Mouse (Mus musculus): ENCODE measurements around the gene Sobp. TPM values are rescaled to one million over a fixed set of nuclear protein-coding genes. Genes with fewer than 3 reads are reported as not detected.

Sobp gene
- total RNA-seq, 2 experiments from 2014 or later: 14.3 to 15.5 TPM

DNA sequence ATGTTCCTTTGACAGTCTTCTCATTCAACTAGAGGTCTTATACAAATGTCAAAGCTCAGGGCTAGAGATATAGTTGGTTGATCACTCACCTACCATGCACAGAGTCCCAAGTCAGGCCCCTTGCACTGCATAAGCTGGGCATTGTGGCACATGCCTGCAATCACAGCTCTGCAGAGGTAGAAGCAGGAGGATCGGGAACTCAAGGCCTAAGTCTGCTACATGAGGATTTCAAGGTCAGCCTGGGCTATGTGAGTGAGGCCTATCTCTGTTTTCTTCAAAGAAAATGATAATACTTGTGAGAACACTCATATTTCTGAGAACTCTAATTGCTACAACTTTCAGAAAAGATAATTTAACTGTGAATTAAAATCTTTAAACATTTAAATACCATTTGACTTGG lies 8.2 kb downstream of the Sobp start:
- intact Hi-C loops (cut with DNase I): loop anchor here (10.0 kb wide), 1 partner anchor 121 kb away; no protein-coding TSS in a partner anchor
- no peak for DNase-seq (ENCODE audit: low spot score)

GRCm38 (mm10) chr10:43164406-43164805 lies 9.9 kb downstream of the Sobp start:
- intact Hi-C loops (cut with DNase I): loop anchor here (10.0 kb wide), 1 partner anchor 120 kb away; no protein-coding TSS in a partner anchor
- DNase-seq (ENCODE audit: low spot score): no peak

DNA sequence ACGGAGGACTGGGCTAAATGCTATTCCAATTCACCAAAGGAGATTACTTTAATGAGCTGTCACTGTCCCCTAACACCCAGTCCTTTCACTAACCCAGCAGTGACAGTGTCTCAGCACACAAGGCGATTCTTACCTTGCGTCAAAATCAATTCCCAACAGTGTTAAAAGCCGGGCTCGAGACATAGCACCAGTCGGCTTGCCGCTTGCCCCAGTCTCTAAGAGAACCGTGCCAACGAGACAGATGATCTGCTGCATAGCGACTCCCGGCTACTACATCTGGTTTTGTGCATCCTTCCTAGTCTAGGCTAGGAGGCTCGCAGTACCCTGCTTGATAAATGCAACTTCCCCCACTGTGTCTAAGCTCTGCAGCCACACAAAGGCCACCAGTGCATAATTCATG lies 12.0 kb downstream of the Sobp start:
- intact Hi-C loops (cut with DNase I): loop anchor here (10.0 kb wide), 1 partner anchor 118 kb away; no protein-coding TSS in a partner anchor
- DNase-seq (ENCODE audit: low spot score): no peak

GRCm38 (mm10) chr10:43159333-43159732 lies 15.0 kb downstream of the Sobp start:
- DNase-seq (ENCODE audit: low spot score): no peak

GRCm38 (mm10) chr10:43158917-43159316 lies 15.4 kb downstream of the Sobp start:
- no peak for DNase-seq (ENCODE audit: low spot score)
- intact Hi-C loops (cut with DNase I): no loop called here

More at GRCm38 (mm10) chr10:43159333-43159732, 15.0 kb downstream of the Sobp start:
- intact Hi-C loops (cut with DNase I): no loop called here

DNA sequence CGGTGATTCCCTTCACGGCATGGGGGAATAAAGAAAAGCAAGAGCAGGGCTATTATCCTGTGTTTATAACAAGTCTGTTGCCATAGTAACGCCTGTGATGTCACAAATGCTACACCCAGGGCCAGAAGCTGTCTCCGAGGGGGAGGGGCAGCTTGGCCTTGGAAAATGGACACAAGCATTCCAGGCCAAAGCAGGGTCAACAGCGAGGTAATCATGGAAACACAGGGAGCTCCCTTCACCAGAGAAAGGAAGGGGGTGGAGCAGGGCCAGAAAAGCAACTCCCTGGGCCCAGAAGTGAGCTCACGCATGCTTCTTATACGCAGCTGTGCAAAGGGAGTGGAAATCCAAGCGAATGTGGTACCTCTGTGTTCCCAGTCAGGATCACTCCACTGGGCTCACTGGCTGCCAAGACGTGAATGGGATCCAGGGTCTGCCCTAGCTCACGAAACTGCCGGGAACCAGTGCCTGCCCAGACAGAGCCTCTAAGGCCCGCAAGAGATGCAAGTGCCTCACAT lies 19.2 kb downstream of the Sobp start:
- intact Hi-C loops (cut with DNase I): no loop called here
- peak; percentile 78 for DNase-seq (ENCODE audit: low spot score)

DNA sequence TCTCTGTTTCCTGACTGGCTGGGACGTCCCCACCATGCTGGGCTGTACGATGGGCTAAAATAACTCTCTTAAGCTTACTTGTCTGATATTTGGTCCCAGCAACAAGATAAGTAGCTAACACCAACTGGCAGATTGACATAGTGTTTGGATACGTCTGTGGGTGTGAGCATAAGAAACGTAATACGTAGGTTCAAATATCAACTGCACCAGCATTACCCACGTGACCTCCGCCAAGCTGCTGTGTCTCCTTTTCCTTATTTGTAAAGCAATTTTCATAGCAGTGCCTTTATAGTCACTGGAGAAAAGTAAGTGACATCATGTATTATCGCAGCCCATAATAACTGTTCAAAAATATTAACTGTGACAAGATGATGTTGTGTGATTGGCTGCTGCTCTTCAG lies 21.7 kb downstream of the Sobp start:
- no peak for DNase-seq (ENCODE audit: low spot score)
- intact Hi-C loops (cut with DNase I): no loop called here

- intact Hi-C loops (cut with DNase I): no loop called here
- no peak for DNase-seq (ENCODE audit: low spot score)
Measured at GRCm38 (mm10) chr10:43148456-43148855, 25.9 kb downstream of the Sobp start.

DNA sequence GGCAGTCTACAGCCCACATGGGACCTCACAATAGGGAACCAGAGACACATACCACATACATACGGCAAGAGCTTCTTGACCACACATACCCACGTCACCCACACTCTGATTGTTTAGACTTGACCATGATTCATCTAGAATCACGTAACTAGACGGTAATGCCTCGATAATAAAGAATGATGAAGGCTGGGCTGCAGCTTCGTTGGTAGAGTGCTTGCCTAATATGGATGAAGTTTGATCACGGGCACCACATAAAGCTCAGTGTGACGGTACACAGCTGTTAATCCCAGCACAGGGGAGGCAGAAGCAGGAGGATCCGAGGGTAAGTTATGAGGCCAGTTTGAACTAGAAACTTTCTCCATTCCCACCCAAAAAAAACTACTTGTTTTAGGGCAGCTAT lies 31.2 kb downstream of the Sobp start:
- intact Hi-C loops (cut with DNase I): no loop called here
- no peak for DNase-seq (ENCODE audit: low spot score)

DNA sequence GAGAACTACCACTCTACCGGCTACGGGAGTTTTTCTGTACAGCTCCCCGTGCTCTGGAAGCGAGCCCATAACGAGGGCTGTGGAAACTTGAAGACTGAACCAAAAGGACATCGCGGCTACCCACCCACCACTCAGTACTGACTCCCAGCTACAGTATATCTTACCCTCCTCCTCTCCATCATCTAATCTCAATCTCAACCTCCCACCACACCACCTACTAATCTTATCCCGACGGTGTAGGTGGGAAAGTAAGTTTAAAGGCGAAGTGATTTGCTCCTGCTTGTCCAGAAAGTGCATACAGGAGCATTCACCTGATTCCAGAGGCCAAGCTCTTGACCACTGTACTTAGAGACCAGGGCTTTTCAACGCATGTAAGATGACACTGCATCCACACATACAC lies 40.3 kb downstream of the Sobp start:
- intact Hi-C loops (cut with DNase I): no loop called here
- no peak for DNase-seq (ENCODE audit: low spot score)

GRCm38 (mm10) chr10:43128750-43129149 lies 45.6 kb downstream of the Sobp start:
- intact Hi-C loops (cut with DNase I): no loop called here
- DNase-seq (ENCODE audit: low spot score): no peak

- DNase-seq (ENCODE audit: low spot score): no peak
- intact Hi-C loops (cut with DNase I): no loop called here
Measured at GRCm38 (mm10) chr10:43124561-43124960, 49.8 kb downstream of the Sobp start.

GRCm38 (mm10) chr10:43124156-43124555 lies 50.2 kb downstream of the Sobp start:
- no peak for DNase-seq (ENCODE audit: low spot score)
- intact Hi-C loops (cut with DNase I): no loop called here

DNA sequence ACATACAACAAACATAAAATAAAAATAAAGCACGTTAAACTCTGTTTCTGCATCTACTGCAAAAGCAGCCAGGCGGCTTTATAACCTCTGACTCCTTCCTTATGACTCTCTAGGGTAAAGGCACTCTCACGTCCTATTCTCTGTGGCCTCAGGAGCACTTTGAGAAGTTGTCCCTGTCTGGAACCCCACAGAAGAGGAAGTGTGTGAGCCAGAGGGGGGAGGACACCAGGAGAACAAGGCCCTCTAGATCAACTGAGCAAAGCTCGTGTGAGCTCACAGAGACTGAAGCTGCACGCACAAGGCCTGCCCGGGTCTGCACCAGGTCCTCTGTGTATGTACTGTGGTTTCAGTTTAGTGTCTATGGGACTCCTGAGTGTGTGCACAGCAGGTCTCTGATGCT lies 50.9 kb downstream of the Sobp start:
- no peak for DNase-seq (ENCODE audit: low spot score)
- intact Hi-C loops (cut with DNase I): no loop called here

DNA sequence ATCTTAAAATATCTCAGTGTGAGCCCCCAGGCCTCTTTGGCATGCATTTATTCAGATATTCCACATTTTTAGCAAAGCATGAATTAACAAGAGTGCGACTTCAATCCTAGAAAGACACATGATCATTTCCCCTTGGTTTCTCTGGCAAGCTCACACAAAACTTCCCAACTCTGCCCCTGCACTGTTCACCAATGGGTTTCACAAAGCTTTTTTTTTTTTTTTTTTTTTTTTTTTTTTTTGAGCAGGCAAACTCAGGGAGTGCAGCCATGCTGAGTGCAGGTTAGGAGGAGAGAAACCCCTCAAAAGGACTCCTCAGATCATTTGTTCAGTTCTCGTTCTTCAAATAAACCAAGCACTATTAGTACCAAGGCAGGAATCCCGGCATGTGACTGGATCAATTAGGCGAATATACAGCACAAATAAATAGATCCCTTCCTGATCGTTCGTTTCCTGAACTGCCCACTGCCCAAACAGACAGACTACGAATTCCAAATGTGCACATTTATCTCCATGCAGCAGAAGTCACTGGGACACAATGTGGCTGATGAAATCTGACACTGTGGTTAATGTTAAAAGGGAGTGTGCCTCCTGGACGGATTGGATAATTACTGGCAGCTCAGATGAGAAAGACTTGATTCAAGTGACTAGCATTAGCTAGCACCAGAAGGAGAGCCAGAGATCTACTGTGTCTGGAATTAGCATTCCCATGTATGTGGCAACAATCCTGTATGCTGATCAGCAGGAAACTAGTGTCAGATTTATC lies 53.5 kb downstream of the Sobp start:
- DNase-seq (ENCODE audit: low spot score): no peak
- intact Hi-C loops (cut with DNase I): no loop called here

DNA sequence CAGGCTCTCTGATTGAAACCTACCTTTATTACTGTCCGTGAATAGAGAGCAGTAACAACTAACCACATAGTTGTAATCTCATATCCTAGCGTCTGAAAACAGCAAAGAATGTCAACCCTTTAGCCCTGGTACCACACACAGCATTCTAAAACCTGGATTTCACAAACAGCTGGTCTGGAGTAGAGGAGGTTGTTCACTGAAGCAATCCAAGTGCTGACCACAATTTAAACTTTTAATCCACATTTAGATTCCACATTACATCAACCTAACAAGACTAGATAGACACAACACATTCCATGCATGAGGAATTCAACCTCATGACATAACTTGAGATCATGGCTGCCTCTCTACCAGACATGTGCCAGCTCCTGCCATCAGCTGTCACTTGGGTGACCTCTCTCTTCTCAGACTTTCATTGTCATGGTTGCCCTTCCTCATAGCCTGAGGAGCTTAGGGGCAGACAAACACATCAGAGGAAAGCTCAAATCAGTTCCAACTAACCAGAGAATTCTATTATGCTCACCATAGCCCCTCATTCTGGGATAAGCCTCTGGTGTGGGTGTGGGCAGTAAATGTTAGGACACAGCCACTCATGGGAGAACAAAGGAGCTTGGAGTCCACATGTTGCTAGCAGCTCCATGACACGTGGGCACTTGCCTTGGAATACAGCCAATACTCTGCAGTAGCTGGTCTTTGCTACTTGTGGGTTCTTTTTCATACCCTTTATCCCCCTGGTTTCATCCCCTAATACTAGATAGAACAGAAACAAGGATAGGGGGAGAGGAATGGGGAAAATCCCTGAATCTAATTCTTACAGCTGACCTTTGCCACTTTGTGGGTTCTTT lies 58.0 kb downstream of the Sobp start:
- DNase-seq (ENCODE audit: low spot score): no peak
- intact Hi-C loops (cut with DNase I): no loop called here

DNA sequence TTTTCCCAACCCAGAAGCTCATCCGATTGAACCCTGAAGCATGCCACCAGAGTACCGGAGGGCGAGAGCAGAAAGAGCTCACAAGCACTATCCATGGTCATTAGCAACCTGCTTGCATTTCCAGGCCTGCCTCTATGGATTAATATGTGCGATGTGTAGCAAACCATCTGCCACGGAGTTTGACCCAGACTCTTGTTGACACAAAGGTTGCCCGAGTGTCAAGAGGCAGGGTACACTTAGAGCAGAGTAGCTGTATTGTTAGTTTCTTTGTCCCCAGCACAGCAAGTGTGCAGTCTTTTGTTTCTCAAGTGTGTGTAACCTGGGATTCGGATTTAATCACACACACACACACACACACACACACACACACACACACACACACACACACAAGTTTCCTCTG lies 62.0 kb downstream of the Sobp start:
- DNase-seq (ENCODE audit: low spot score): no peak
- intact Hi-C loops (cut with DNase I): no loop called here

GRCm38 (mm10) chr10:43106616-43107015 lies 67.7 kb downstream of the Sobp start:
- DNase-seq (ENCODE audit: low spot score): no peak
- intact Hi-C loops (cut with DNase I): no loop called here

- intact Hi-C loops (cut with DNase I): no loop called here
- DNase-seq (ENCODE audit: low spot score): no peak
Measured at GRCm38 (mm10) chr10:43106196-43106595, 68.1 kb downstream of the Sobp start.

DNA sequence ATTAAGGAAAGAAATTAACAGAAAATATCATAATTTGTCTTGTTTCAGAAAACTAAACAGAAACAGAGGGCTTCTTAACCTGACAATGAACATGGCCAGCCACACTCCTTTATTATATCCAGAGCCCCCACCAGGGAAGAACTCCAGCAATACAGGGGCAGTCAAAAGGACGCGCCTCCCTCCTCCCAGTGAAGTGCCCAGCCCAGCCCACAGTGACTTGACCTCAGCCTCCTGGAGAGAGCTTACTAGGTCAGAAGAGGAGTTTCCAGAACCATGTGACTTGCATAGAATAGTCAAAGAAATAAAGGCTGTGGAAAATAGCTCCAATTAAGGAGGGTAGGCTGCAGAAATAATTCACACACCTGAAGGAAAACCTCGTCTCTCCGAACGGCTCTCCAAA lies 73.8 kb downstream of the Sobp start:
- intact Hi-C loops (cut with DNase I): no loop called here

DNA sequence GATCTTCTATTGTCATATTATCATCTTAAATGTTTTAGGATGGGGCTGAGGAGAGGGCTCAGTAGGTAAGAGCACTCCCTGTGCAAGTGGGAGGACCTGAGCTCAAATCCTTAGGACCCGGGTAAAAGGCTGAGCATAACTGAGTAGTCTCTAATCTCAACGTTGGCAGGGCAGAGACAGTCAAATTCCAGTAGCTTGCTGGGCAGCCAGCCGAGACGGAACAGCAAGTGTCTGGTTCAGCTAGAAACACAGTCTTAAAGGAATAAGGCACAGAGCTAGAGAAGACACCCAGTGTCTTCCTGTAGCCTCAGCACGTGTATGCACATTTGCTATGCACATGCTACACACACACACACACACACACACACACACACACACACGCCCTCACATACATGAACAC lies 75.1 kb downstream of the Sobp start:
- intact Hi-C loops (cut with DNase I): no loop called here
- DNase-seq (ENCODE audit: low spot score): no peak

More for the DNA sequence above, 73.8 kb downstream of the Sobp start:
- no peak for DNase-seq (ENCODE audit: low spot score)

All from heart, postnatal 25 days (tissue).